Mouse (Mus musculus) hindbrain, embryonic 10.5 days (tissue): ENCODE measurements around the gene Med18. TPM values are rescaled to one million over a fixed set of nuclear protein-coding genes. Genes with fewer than 3 reads are reported as not detected.

Experiments used
- DNase-seq: peaks from one replicate; pipeline ENCODE4 v3.0.0-alpha.2; 2017; ENCODE audit warnings: low spot score
- H3K27ac ChIP-seq: fragments of 300-500 bp; sonication (generic); 2 replicates; pipeline ENCODE4 v1.5.1; 2016; ENCODE audit warnings: mild to moderate bottlenecking, moderate library complexity
- H3K27me3 ChIP-seq: fragments of 300-500 bp; sonication (generic); 2 replicates; pipeline ENCODE4 v1.6.1; 2016; ENCODE audit warnings: mild to moderate bottlenecking; ENCODE audit not compliant: poor library complexity, insufficient read depth, severe bottlenecking
- H3K36me3 ChIP-seq: fragments of 300-500 bp; sonication (generic); 2 replicates; pipeline ENCODE4 v1.6.1; 2016; ENCODE audit warnings: mild to moderate bottlenecking, moderate library complexity
- H3K4me1 ChIP-seq: fragments of 300-500 bp; sonication (generic); replicated peaks from 2 replicates; pipeline ENCODE4 v1.6.1; 2016; ENCODE audit warnings: mild to moderate bottlenecking
- H3K4me3 ChIP-seq: fragments of 300-500 bp; sonication (generic); 2 replicates; pipeline ENCODE4 v1.5.1; 2016; ENCODE audit warnings: mild to moderate bottlenecking, moderate library complexity
- H3K9me3 ChIP-seq: fragments of 300-500 bp; sonication (generic); 2 replicates; pipeline ENCODE4 v1.6.1; 2016; ENCODE audit warnings: mild to moderate bottlenecking, moderate library complexity
- WGBS: fragments of 180-500 bp; shearing (Covaris S2); methylation state at CpG from one replicate; pipeline ENCODE4 v1.1.7; 2016; 5-methylcytosine and 5-hydroxymethylcytosine counted together
- polyA plus RNA-seq: library from polyadenylated mRNA; unstranded; fragments of >200 nt; fragmentation: Nextera tagmentation; extraction: Ambion mirVana; gene quantifications from 2 replicates; pipeline ENCODE4 v1.2.1, GENCODE M21; 2016

Med18 gene
- polyA plus RNA-seq, 1 experiment from 2014 or later, result 29.0 TPM

DNA sequence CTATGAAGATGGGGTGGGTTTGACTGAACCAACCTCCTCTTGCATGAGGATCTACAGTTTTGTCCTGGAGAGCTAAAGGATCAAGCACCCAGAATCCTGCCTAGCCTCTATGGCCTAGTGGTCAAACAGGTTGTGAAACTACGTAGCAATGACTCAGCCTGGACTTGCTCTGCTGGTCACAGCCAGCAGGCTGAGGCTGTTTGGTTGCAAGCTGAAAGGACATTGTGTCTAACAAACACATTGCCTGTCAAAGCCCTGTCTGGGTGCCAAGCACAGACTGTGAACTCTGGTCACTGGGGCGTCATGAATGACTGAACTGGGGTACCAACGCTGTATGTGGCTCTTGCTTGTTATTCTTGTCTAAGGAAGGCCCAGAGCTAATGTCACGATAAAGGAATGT, 10.9 kb upstream of the Med18 start:
- Histone ChIP-seq H3K4me1 (no peaks in the 10 kb centered on the region), H3K27ac (no peak overlapping the region), H3K36me3 (no peaks in the 10 kb centered on the region), H3K4me3 (no peak overlapping the region), H3K27me3 (no peaks in the 10 kb centered on the region), H3K9me3 (no peaks in the 10 kb centered on the region)
- DNase-seq, result no peak
- 76% methylated on average over 4 of the region's 4 CpGs for WGBS

DNA sequence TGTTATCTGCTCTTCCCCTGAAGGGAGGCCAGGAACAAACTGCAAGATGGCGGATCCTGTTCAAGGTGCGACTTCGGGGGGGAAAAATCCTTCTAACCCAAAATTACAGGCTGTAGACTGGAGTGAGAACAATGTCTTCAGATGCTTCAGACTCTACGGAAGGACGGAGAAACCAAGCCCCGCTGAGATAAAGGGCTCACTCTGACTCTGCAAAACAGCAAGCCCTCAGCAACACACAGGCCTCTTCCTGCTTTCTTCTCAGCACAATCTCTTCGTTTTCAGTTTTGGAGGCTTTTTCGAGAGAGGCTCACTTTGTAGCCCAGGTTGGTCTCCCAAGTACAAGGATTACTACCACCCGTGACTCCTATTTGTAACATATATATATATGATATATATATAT, 9.7 kb upstream of the Med18 start:
- no peak overlapping the region for H3K27ac ChIP-seq
- H3K27me3 ChIP-seq, result no peaks in the 10 kb centered on the region
- H3K9me3 ChIP-seq, result no peaks in the 10 kb centered on the region
- no peak overlapping the region for H3K4me3 ChIP-seq
- no peaks in the 10 kb centered on the region for H3K4me1 ChIP-seq
- no peaks in the 10 kb centered on the region for H3K36me3 ChIP-seq
- 88% methylated on average over 9 of the region's 9 CpGs for WGBS
- DNase-seq, result no peak

DNA sequence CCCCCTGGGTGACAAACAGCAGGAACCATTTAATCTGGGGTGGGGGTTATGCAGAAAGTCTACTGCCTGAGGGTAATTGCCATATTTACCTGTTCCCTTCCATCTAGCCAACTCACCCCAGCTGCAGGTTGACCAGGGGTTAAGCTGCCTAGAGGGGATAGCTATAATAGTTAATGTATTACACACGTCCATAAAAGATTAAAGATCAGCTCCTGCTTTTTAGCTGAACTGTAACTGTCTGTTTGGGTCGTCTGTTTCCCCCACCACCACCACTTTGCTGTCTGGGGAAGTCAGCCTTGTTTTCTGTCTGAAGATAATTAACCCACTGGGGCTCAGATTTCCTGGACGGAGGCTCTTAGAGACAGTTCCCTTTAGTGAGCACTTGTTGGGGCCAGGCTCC, 6.2 kb upstream of the Med18 start:
- 24% methylated on average over 3 of the region's 3 CpGs for WGBS
- H3K27me3 ChIP-seq, result no peaks in the 10 kb centered on the region
- H3K4me1 ChIP-seq, result no peaks in the 10 kb centered on the region
- no peaks in the 10 kb centered on the region for H3K36me3 ChIP-seq
- H3K9me3 ChIP-seq, result no peaks in the 10 kb centered on the region
- no peak overlapping the region for H3K4me3 ChIP-seq
- no peak for DNase-seq
- H3K27ac ChIP-seq, result no peak overlapping the region

DNA sequence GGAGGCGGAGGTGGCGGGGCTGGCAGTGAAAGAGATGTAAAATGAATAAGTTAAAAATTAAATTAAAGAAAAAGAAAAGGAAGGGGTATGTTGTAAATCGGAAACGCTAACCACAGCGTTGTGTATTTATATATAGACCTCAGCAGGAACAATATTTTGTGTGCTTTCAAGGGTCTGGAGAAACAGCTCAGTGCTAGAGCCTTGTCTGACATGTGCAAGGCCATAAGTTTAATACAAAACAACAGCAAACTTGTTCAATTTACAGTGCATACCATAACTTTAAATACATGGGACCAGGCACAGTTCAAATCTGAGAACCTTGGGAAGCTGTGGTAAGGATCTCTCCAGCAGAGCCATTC, 513 bp upstream of the Med18 start:
- WGBS, result 4% methylated on average over 5 of the region's 5 CpGs
- H3K36me3 ChIP-seq, result peaks cover 29% of the 10 kb centered on the region
- peak overlapping the region; percentile 88; the same call in 1 of the 2 replicates for H3K27ac ChIP-seq
- no peaks in the 10 kb centered on the region for H3K27me3 ChIP-seq
- H3K4me3 ChIP-seq, result peak overlapping the region; percentile 93
- H3K4me1 ChIP-seq, result peaks cover 17% of the 10 kb centered on the region
- H3K9me3 ChIP-seq, result no peaks in the 10 kb centered on the region
- no peak for DNase-seq

DNA sequence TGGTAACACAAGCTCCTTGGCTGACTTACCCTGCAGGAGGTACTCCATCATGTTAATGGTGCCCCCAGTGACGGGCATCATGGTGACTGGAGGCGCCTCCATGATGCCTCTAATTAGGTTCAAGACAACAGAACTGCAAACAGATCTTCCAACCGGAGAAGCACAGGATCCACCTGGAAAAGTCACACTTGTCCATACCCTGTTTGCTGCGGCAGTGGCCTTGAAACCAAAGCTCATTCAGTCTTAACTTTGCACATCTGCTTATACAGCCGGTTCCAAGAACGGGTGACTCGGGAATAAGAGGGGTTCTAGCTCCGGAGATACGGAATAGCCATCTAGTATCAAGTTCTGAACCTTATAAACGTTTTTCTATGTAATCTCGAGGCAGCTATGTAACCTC, 885 bp downstream of the Med18 start:
- DNase-seq, result no peak
- Histone ChIP-seq H3K27ac (peak overlapping the region; percentile 88), H3K4me3 (peak overlapping the region; percentile 93), H3K36me3 (peaks cover 43% of the 10 kb centered on the region), H3K9me3 (no peaks in the 10 kb centered on the region), H3K4me1 (peaks cover 17% of the 10 kb centered on the region), H3K27me3 (no peaks in the 10 kb centered on the region)
- 14% methylated on average over 11 of the region's 11 CpGs for WGBS

DNA sequence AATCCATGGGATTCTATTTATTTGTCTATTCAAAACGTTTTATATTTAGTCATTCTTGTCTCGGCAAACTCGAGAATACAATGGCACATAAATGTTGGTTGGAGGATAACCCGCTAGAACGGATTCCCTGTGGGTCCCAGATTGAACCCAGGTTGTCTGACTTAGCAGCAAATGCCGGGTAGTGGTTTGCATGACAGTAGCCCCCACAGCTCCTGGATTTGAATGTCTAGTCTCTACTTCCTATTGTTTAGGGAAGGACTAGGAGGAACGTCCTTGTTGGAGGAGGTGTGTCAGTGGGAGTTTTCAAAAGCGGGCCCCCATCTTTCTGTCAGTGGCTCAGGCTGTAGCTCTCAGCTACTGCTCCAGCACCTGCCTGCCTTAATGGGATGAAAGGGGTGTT, 3.5 kb downstream of the Med18 start:
- 89% methylated on average over 8 of the region's 8 CpGs for WGBS
- H3K36me3 ChIP-seq, result peaks cover 56% of the 10 kb centered on the region

DNA sequence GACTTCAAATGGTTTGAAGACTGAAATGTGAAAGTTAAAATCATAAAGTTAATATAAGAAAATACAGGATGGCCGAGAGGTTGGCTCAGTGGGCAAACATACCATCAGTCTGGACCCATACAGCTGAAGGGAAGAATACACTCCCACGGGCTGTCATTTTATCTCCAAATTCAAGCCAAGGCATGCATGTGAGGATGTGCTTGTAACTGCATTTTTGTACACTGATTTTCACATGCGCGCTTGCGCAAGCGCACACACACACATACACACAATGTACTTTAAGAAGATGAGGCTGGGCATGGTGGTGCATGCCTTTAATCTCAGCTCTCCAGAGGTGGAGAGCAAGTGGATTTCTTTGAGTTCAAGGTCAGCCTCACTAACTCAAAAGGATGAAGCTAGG, 8.2 kb downstream of the Med18 start:
- no peaks in the 10 kb centered on the region for H3K9me3 ChIP-seq
- H3K36me3 ChIP-seq, result peaks cover 40% of the 10 kb centered on the region
- no peak overlapping the region for H3K4me3 ChIP-seq
- H3K4me1 ChIP-seq, result no peaks in the 10 kb centered on the region
- DNase-seq, result no peak
- no peaks in the 10 kb centered on the region for H3K27me3 ChIP-seq
- H3K27ac ChIP-seq, result no peak overlapping the region
- 96% methylated on average over 6 of the region's 6 CpGs for WGBS

More for the DNA sequence above, 3.5 kb downstream of the Med18 start:
- Histone ChIP-seq H3K9me3 (no peaks in the 10 kb centered on the region), H3K27ac (no peak overlapping the region), H3K4me1 (peaks cover 17% of the 10 kb centered on the region), H3K4me3 (no peak overlapping the region), H3K27me3 (no peaks in the 10 kb centered on the region)
- DNase-seq, result no peak

DNA sequence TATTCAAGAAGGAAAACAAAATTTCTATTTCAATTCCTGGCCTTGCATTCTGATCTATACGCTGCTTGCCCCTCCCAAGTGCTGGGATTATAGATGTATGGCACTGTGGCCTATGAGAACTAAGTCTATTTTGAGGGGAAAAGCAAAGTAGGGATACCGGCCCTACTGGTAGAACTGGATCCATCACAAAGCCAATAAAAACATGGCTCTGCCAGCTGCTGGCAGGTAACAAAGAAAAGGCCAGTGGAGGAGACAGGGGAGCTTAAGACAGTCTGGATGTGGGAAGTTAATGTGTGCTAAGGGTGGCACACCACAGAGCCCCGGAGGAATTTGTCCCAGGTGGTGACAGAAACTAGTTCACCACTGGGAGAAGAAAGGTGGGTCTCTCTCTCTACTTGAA, 8.6 kb downstream of the Med18 start:
- Histone ChIP-seq H3K27me3 (no peaks in the 10 kb centered on the region), H3K4me1 (no peaks in the 10 kb centered on the region), H3K27ac (no peak overlapping the region), H3K4me3 (no peak overlapping the region), H3K9me3 (no peaks in the 10 kb centered on the region), H3K36me3 (peaks cover 36% of the 10 kb centered on the region)
- DNase-seq, result no peak
- WGBS, result 83% methylated on average over 3 of the region's 3 CpGs

DNA sequence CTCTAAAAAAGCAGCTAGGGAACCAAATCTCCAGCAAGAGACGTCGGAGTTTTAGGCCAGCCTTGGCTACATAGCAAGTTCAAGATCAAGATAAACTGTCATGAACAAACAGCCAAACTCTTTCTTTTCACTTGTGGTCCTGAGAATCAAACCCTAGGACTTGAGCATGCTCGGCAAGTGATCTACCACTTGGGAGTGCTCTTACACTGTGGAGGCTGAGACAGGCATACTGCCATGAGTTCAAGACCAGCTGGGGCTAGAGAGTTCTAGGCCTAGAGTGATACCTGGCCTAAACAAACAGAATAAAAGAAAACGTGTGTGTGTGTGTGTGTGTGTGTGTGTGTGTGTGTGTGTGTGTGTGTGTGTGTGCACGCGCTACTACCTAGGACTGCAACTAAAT, 9.5 kb downstream of the Med18 start:
- H3K4me1 ChIP-seq, result no peaks in the 10 kb centered on the region
- H3K27ac ChIP-seq, result no peak overlapping the region
- peaks cover 27% of the 10 kb centered on the region for H3K36me3 ChIP-seq
- 84% methylated on average over 6 of the region's 6 CpGs for WGBS
- H3K4me3 ChIP-seq, result no peak overlapping the region
- no peak for DNase-seq
- no peaks in the 10 kb centered on the region for H3K27me3 ChIP-seq
- H3K9me3 ChIP-seq, result no peaks in the 10 kb centered on the region

DNA sequence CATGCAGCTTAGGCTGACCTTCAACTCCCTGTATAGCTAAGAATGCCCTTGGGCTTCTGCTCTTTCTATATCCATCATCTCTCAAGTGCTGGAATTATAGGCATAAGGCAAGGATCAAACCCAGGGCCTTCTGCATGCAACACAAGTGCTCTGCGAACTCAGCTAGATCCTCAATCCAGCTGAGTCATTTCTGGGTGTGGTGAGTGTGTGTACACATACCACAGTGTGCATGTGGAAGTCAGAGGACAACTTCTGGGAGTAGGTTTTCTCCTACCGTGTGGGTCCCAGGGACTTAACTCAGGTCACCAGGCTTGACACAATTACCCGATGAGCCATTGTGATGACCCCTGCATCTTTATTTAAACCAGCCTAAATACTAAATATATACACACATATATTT, 13.9 kb downstream of the Med18 start:
- 89% methylated on average over 3 of the region's 3 CpGs for WGBS
- Histone ChIP-seq H3K4me3 (no peak overlapping the region), H3K4me1 (no peaks in the 10 kb centered on the region), H3K9me3 (no peaks in the 10 kb centered on the region), H3K27ac (no peak overlapping the region), H3K27me3 (no peaks in the 10 kb centered on the region), H3K36me3 (no peaks in the 10 kb centered on the region)
- no peak for DNase-seq

DNA sequence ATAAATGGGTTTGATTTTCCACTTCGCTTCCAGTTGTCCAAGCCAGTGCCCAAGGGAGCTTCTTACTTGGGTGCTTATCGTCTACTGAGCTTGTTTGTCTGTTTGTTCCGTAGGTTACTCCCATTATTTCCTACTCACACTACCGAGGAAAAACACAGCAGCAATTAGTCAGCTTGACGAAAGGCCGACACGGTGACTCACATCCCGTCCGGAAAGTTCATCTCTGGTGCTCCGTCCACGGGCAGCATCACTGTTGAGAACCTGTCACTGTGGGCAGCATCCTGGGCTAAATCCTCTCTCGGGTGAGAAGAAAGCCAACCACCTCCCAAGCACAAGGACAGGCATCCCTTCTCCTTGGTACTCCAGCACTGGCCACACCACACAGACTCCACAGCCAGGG, 17.6 kb downstream of the Med18 start:
- Histone ChIP-seq H3K27me3 (no peaks in the 10 kb centered on the region), H3K27ac (no peak overlapping the region), H3K4me3 (no peak overlapping the region), H3K36me3 (no peaks in the 10 kb centered on the region), H3K4me1 (no peaks in the 10 kb centered on the region), H3K9me3 (no peaks in the 10 kb centered on the region)
- DNase-seq, result no peak
- 85% methylated on average over 12 of the region's 12 CpGs for WGBS

DNA sequence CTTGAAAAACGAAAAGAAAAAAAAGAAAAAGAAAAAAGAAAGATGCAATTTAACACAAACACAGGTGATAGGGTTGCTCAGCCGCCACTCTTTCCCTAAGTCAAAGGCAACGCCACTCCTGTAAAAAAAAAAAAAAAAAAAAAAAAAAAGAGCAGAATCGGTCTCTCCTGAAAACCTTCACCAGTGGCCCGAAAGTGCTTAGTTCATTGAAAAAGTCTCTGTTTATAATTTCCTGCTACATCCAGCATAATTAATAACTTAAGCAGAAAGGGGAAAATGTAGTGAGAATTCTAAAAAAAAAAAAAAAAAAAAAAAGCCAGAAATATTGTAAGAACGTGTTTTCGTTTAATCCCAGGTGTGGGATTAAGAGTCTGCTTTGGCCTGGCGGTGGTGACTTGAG, 19.2 kb downstream of the Med18 start:
- H3K4me3 ChIP-seq, result no peak overlapping the region

DNA sequence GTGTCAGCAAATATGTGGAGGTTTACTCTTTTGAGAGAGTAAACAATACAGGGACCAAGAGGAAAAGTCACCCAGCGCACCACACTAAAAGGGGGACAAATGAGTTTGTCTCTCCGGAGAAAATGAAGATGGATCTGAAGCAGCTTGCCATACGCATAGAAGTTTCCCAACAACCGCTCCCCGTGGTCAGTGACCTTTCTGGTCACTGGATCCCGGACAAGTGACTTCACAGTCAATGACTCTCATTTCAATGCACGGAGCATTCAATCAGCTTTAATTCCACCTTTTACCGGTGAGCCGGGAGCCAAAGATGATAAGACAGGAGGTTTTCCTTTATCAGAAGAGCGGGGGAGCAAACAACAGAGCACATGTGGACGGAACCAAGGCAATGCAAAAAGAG, 25.9 kb downstream of the Med18 start:
- Histone ChIP-seq H3K9me3 (no peaks in the 10 kb centered on the region), H3K4me1 (peaks cover 13% of the 10 kb centered on the region), H3K27ac (no peak overlapping the region; the same call in 1 of the 2 replicates), H3K27me3 (no peaks in the 10 kb centered on the region), H3K36me3 (no peaks in the 10 kb centered on the region), H3K4me3 (no peak overlapping the region)
- peak; percentile 10 for DNase-seq
- 30% methylated on average over 11 of the region's 11 CpGs for WGBS

More for the DNA sequence above, 19.2 kb downstream of the Med18 start:
- H3K27me3 ChIP-seq, result no peaks in the 10 kb centered on the region
- H3K9me3 ChIP-seq, result no peaks in the 10 kb centered on the region
- H3K36me3 ChIP-seq, result no peaks in the 10 kb centered on the region
- WGBS, result 84% methylated on average over 8 of the region's 8 CpGs
- H3K4me1 ChIP-seq, result no peaks in the 10 kb centered on the region
- no peak overlapping the region for H3K27ac ChIP-seq
- DNase-seq, result no peak

DNA sequence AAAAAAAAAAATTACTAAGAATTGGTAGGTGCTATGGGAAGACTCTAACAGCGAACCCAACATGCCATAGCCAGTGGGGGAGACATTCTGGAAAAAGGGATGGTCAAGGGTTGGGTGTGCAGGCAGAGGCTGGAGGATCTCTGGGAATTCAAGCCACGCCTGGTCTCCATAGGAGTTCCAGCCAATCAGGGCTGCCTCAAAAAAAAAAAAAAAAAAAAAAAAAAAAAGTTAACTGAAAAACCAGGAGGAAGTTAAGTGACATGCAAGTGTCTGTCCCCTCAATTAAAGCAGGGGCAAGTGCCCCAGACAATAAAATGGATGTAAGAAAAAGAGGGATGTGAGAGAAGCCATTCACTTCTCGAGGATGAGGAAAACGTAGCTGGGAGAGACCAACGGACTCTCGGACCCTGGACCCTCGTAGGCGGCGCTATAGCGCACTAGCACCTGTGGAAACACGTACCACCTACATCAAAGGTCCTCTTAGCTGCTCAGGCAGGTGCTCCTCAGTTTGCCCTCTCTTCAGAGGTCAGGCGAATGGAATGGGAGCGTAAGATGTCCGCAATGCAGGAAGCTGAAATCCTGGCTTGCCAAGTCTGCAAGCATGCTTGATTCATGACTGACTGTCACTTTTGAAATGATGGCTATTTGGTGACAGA, 30.9 kb downstream of the Med18 start:
- H3K27ac ChIP-seq, result no peak overlapping the region
- no peak for DNase-seq
- no peaks in the 10 kb centered on the region for H3K36me3 ChIP-seq
- no peaks in the 10 kb centered on the region for H3K27me3 ChIP-seq
- 16% methylated on average over 14 of the region's 14 CpGs for WGBS
- H3K4me3 ChIP-seq, result peak overlapping the region; percentile 35
- no peaks in the 10 kb centered on the region for H3K9me3 ChIP-seq
- peaks cover 8% of the 10 kb centered on the region for H3K4me1 ChIP-seq
